Mouse (Mus musculus): ENCODE data around the gene Klhl9.

GRCm38 (mm10) chr4:88705924-88706323, 16.3 kb downstream of the Klhl9 start:
- no peak for TF ChIP-seq POLR2A (IDR thresholded peaks at IDR 0.05; ENCODE audit: control insufficient read depth, low read depth, low read length)
- TF ChIP-seq CTCF (IDR thresholded peaks at IDR 0.05; ENCODE audit: control insufficient read depth, insufficient read depth, insufficient replicate concordance, low read depth, low read length): no peak

All from testis, adult 2 months (tissue).